Mouse (Mus musculus) hindbrain, embryonic 14.5 days (tissue): Measurements from ENCODE around the gene Supt7l. TPM values are rescaled to one million over a fixed set of nuclear protein-coding genes. Genes with fewer than 3 reads are reported as not detected.

Source experiments
- ATAC-seq: fragments of 200-750 bp; cut with Nextera tagmentation; 2 replicates; pipeline ENCODE4 v1.8.0; 2017; ENCODE audit warnings: moderate number of reproducible peaks, mild to moderate bottlenecking, moderate TSS enrichment, moderate library complexity; ENCODE audit not compliant: low FRiP score
- DNase-seq: peaks from one replicate; pipeline ENCODE4 v3.0.0-alpha.2; 2015; ENCODE audit warnings: low spot score
- H3K27ac ChIP-seq: fragments of 300-500 bp; sonication (generic); 2 replicates; pipeline ENCODE4 v1.5.1; 2014; ENCODE audit warnings: mild to moderate bottlenecking, moderate library complexity
- H3K27me3 ChIP-seq: fragments of 300-500 bp; sonication (generic); 2 replicates; pipeline ENCODE4 v1.6.1; 2014; ENCODE audit warnings: mild to moderate bottlenecking, low read length, mixed read lengths; ENCODE audit not compliant: control insufficient read depth, insufficient read depth
- H3K36me3 ChIP-seq: fragments of 300-500 bp; sonication (generic); replicated peaks from 2 replicates; pipeline ENCODE4 v1.6.1; 2014; ENCODE audit not compliant: control insufficient read depth, insufficient read depth
- H3K4me1 ChIP-seq: fragments of 300-500 bp; sonication (generic); replicated peaks from 2 replicates; pipeline ENCODE4 v1.6.1; 2014; ENCODE audit warnings: antibody characterized with exemption, low read length, mixed read lengths; ENCODE audit not compliant: control insufficient read depth, insufficient read depth
- H3K4me2 ChIP-seq: fragments of 300-500 bp; sonication (generic); replicated peaks from 2 replicates; pipeline ENCODE4 v1.6.1; 2014; ENCODE audit warnings: mild to moderate bottlenecking, moderate library complexity
- H3K4me3 ChIP-seq: fragments of 300-500 bp; sonication (generic); replicated peaks from 2 replicates; pipeline ENCODE4 v1.5.1; 2014; ENCODE audit warnings: mild to moderate bottlenecking, low read length
- H3K9ac ChIP-seq: fragments of 300-500 bp; sonication (generic); 2 replicates; pipeline ENCODE4 v1.6.1; 2014
- H3K9me3 ChIP-seq: fragments of 300-500 bp; sonication (generic); 2 replicates; pipeline ENCODE4 v1.6.1; 2016; ENCODE audit warnings: low read length; ENCODE audit not compliant: control insufficient read depth
- WGBS: fragments of 180-500 bp; shearing (Covaris S2); extraction: QIAGEN DNeasy Blood & Tissue Kit; methylation state at CpG from one replicate; pipeline ENCODE4 v1.1.7; 2014; 5-methylcytosine and 5-hydroxymethylcytosine counted together
- polyA plus RNA-seq: library from polyadenylated mRNA; unstranded; fragments of >200 nt; fragmentation: Nextera tagmentation; extraction: Ambion mirVana; gene quantifications from 2 replicates; pipeline ENCODE4 v1.2.1, GENCODE M21; 2014

Supt7l gene
- polyA plus RNA-seq, 1 experiment from 2014 or later: 18.3 TPM

GRCm38 (mm10) chr5:31512481-31512880, 15.1 kb downstream of the Supt7l start:
- Histone ChIP-seq H3K9ac (no peak overlapping the region), H3K27ac (no peak overlapping the region), H3K4me1 (no peaks in the 10 kb centered on the region), H3K36me3 (peaks cover 96% of the 10 kb centered on the region), H3K9me3 (no peaks in the 10 kb centered on the region), H3K4me3 (no peak overlapping the region), H3K4me2 (no peak overlapping the region), H3K27me3 (no peaks in the 10 kb centered on the region)
- 82% methylated on average over 1 of the region's 1 CpGs for WGBS
- no peak for DNase-seq
- no peak for ATAC-seq

GRCm38 (mm10) chr5:31504843-31505242, 22.8 kb downstream of the Supt7l start:
- WGBS: 97% methylated on average over 10 of the region's 10 CpGs

GRCm38 (mm10) chr5:31494513-31495297, 32.9 kb downstream of the Supt7l start, which contains the start of gene Gpn1:
Gene Gpn1, plus strand, starts transcription at chr5:31494741.
- ATAC-seq (peak; percentile 100), DNase-seq (peak; percentile 93)
- peak within 1 kb of the TSS; percentile 64 for H3K4me2 ChIP-seq
- H3K36me3 ChIP-seq: peaks cover 34% of the 10 kb centered on the region
- H3K27ac ChIP-seq: peak within 1 kb of the TSS; percentile 75
- H3K4me3 ChIP-seq: peak within 1 kb of the TSS; percentile 79
- peaks cover 12% of the 10 kb centered on the region for H3K4me1 ChIP-seq
- H3K9me3 ChIP-seq: no peaks in the 10 kb centered on the region
- WGBS: under 1% methylated on average over 49 of the region's 49 CpGs
- no peaks in the 10 kb centered on the region for H3K27me3 ChIP-seq
- peak within 1 kb of the TSS; percentile 69 for H3K9ac ChIP-seq

More at GRCm38 (mm10) chr5:31504843-31505242, 22.8 kb downstream of the Supt7l start:
- no peak overlapping the region for H3K27ac ChIP-seq
- H3K9me3 ChIP-seq: no peaks in the 10 kb centered on the region
- H3K4me1 ChIP-seq: no peaks in the 10 kb centered on the region
- no peak overlapping the region for H3K4me3 ChIP-seq
- peaks cover 91% of the 10 kb centered on the region for H3K36me3 ChIP-seq
- H3K27me3 ChIP-seq: no peaks in the 10 kb centered on the region
- H3K9ac ChIP-seq: no peak overlapping the region
- no peak overlapping the region for H3K4me2 ChIP-seq
- ATAC-seq: no peak
- DNase-seq: no peak

GRCm38 (mm10) chr5:31492031-31492430, 35.6 kb downstream of the Supt7l start:
- Histone ChIP-seq H3K4me2 (no peak overlapping the region), H3K36me3 (peaks cover 8% of the 10 kb centered on the region), H3K4me3 (no peak overlapping the region), H3K9ac (no peak overlapping the region), H3K27me3 (no peaks in the 10 kb centered on the region), H3K4me1 (peaks cover 12% of the 10 kb centered on the region), H3K27ac (no peak overlapping the region), H3K9me3 (no peaks in the 10 kb centered on the region)
- WGBS: 65% methylated on average over 1 of the region's 1 CpGs
- no peak for DNase-seq
- ATAC-seq: no peak

- Histone ChIP-seq H3K36me3 (no peaks in the 10 kb centered on the region; the same call in 1 of the 2 replicates), H3K9me3 (no peaks in the 10 kb centered on the region), H3K27me3 (no peaks in the 10 kb centered on the region), H3K4me1 (peaks cover 4% of the 10 kb centered on the region; the same call in 1 of the 2 replicates), H3K9ac (no peak overlapping the region), H3K4me2 (no peak overlapping the region), H3K4me3 (no peak overlapping the region), H3K27ac (no peak overlapping the region)
- DNase-seq (no peak), ATAC-seq (no peak)
- WGBS: 69% methylated on average over 7 of the region's 7 CpGs
These were observed 38.4 kb downstream of the Supt7l start for GRCm38 (mm10) chr5:31489116-31489769.

GRCm38 (mm10) chr5:31487889-31488288, 39.7 kb downstream of the Supt7l start:
- Histone ChIP-seq H3K9ac (no peak overlapping the region), H3K4me1 (no peaks in the 10 kb centered on the region), H3K27ac (no peak overlapping the region), H3K27me3 (no peaks in the 10 kb centered on the region), H3K4me2 (no peak overlapping the region), H3K9me3 (no peaks in the 10 kb centered on the region), H3K36me3 (peaks cover 3% of the 10 kb centered on the region), H3K4me3 (no peak overlapping the region)
- no peak for DNase-seq
- ATAC-seq: no peak
- WGBS: 92% methylated on average over 3 of the region's 3 CpGs

- Histone ChIP-seq H3K27ac (no peak within 1 kb of the TSS), H3K4me1 (no peaks in the 10 kb centered on the region), H3K4me3 (no peak within 1 kb of the TSS), H3K27me3 (no peaks in the 10 kb centered on the region), H3K4me2 (no peak within 1 kb of the TSS), H3K36me3 (peaks cover 27% of the 10 kb centered on the region), H3K9ac (no peak within 1 kb of the TSS), H3K9me3 (no peaks in the 10 kb centered on the region)
- WGBS: 99% methylated on average over 3 of the region's 3 CpGs
- DNase-seq (no peak), ATAC-seq (no peak)
These were observed 42.2 kb downstream of the Supt7l start, which contains the start of gene 4930548H24Rik for GRCm38 (mm10) chr5:31485440-31485839. Gene 4930548H24Rik, plus strand, starts transcription at chr5:31485740.

- Histone ChIP-seq H3K9me3 (no peaks in the 10 kb centered on the region), H3K36me3 (peaks cover 76% of the 10 kb centered on the region), H3K4me2 (no peak overlapping the region), H3K9ac (no peak overlapping the region), H3K27ac (no peak overlapping the region), H3K27me3 (no peaks in the 10 kb centered on the region), H3K4me1 (no peaks in the 10 kb centered on the region), H3K4me3 (no peak overlapping the region)
- ATAC-seq (no peak), DNase-seq (no peak)
- 96% methylated on average over 4 of the region's 4 CpGs for WGBS
These were observed 47.1 kb downstream of the Supt7l start for GRCm38 (mm10) chr5:31480536-31480935.

- 81% methylated on average over 7 of the region's 7 CpGs for WGBS
- no peaks in the 10 kb centered on the region for H3K9me3 ChIP-seq
These were observed 57.3 kb downstream of the Supt7l start for GRCm38 (mm10) chr5:31470334-31470733.

More at GRCm38 (mm10) chr5:31470334-31470733, 57.3 kb downstream of the Supt7l start:
- Histone ChIP-seq H3K9ac (no peak overlapping the region), H3K4me3 (no peak overlapping the region), H3K4me1 (no peaks in the 10 kb centered on the region), H3K4me2 (no peak overlapping the region), H3K36me3 (peaks cover 95% of the 10 kb centered on the region), H3K27me3 (no peaks in the 10 kb centered on the region), H3K27ac (no peak overlapping the region)
- DNase-seq (no peak), ATAC-seq (no peak)
